Mouse (Mus musculus) small intestine, adult 10 weeks (tissue): ENCODE data around the gene Zfp65. TPM values are rescaled to one million over a fixed set of nuclear protein-coding genes. Genes with fewer than 3 reads are reported as not detected.

Source experiments
- polyA plus RNA-seq: library from polyadenylated mRNA; stranded (reverse); fragments of 350-450 nt; fragmentation: Illumina TruSeq; extraction: RNeasy Lipid Tissue Mini Kit (QIAGEN cat#74804); gene quantifications from one replicate; pipeline ENCODE4 v1.2.3, GENCODE M21; 2014; ENCODE audit warnings: low replicate concordance

Gene Zfp65
- 33.8 TPM for polyA plus RNA-seq

GRCm38 (mm10) chr13:67728641-67729318 lies at the start of gene Zfp65:
Zfp65 (minus strand) TSS chr13:67729173.

GRCm38 (mm10) chr13:67754333-67755306 lies 25.6 kb upstream of the Zfp65 start, which contains the start of gene Zfp85:
Zfp85 (minus strand) TSS chr13:67755228.

GRCm38 (mm10) chr13:67686971-67687370 lies 42.0 kb downstream of the Zfp65 start, which contains the start of gene Zfp738:
Zfp738 (minus strand) TSS chr13:67687071.

Other genes starting within 250 kb of the Zfp65 start
- 24.8 TPM for gene Zfp874b, start 244.9 kb downstream of the Zfp65 start, polyA plus RNA-seq
- gene Zfp58, start 228.6 kb downstream of the Zfp65 start, polyA plus RNA-seq = 25.0 TPM
- gene Gm26965, start 203.0 kb downstream of the Zfp65 start, polyA plus RNA-seq = not detected
- gene Zfp87, start 203.0 kb downstream of the Zfp65 start, polyA plus RNA-seq = 20.5 TPM
- 26.7 TPM for gene Zfp748, start 175.3 kb downstream of the Zfp65 start, polyA plus RNA-seq
- 36.9 TPM for gene Zfp729b, start 119.5 kb downstream of the Zfp65 start, polyA plus RNA-seq
- not detected for gene Gm49345, start 91.4 kb downstream of the Zfp65 start, polyA plus RNA-seq
- gene Zfp729a, start 91.4 kb downstream of the Zfp65 start, polyA plus RNA-seq = 31.2 TPM
- gene Zfp738, start 42.1 kb downstream of the Zfp65 start, polyA plus RNA-seq = 14.0 TPM
- 27.4 TPM for gene Zfp85, start 26.1 kb upstream of the Zfp65 start, polyA plus RNA-seq
- 5.1 TPM for gene Zfp493, start 50.5 kb upstream of the Zfp65 start, polyA plus RNA-seq
- gene Zfp273, start 84.6 kb upstream of the Zfp65 start, polyA plus RNA-seq = 33.1 TPM
- gene Gm10037, start 101.9 kb upstream of the Zfp65 start, polyA plus RNA-seq = not detected
- not detected for gene BC048507, start 134.2 kb upstream of the Zfp65 start, polyA plus RNA-seq